Mouse (Mus musculus) limb, embryonic 14.5 days (tissue): Measurements from ENCODE around the gene Ncan. TPM values are rescaled to one million over a fixed set of nuclear protein-coding genes. Genes with fewer than 3 reads are reported as not detected.

ENCODE experiments used
- ATAC-seq: fragments of 200-750 bp; cut with Nextera tagmentation; 2 replicates; pipeline ENCODE4 v1.8.0; 2017; ENCODE audit warnings: low read depth, moderate number of reproducible peaks, moderate TSS enrichment; ENCODE audit not compliant: low FRiP score
- DNase-seq: peaks from one replicate; pipeline ENCODE4 v3.0.0-alpha.2; 2015; ENCODE audit warnings: low spot score
- H3K27ac ChIP-seq: fragments of 300-500 bp; sonication (generic); replicated peaks from 2 replicates; pipeline ENCODE4 v1.5.1; 2014; ENCODE audit warnings: low read depth, mild to moderate bottlenecking, low read length, moderate library complexity, mixed read lengths
- H3K27me3 ChIP-seq: fragments of 300-500 bp; sonication (generic); 2 replicates; pipeline ENCODE4 v1.6.1; 2014; ENCODE audit warnings: low read length, mixed read lengths; ENCODE audit not compliant: control insufficient read depth, insufficient read depth
- H3K36me3 ChIP-seq: fragments of 300-500 bp; sonication (generic); 2 replicates; pipeline ENCODE4 v1.6.1; 2014; ENCODE audit warnings: mild to moderate bottlenecking, low read length, moderate library complexity, mixed read lengths; ENCODE audit not compliant: control insufficient read depth, insufficient read depth
- H3K4me1 ChIP-seq: fragments of 300-500 bp; sonication (generic); 2 replicates; pipeline ENCODE4 v1.6.1; 2014; ENCODE audit warnings: antibody characterized with exemption, low read length, mixed read lengths; ENCODE audit not compliant: control insufficient read depth, insufficient read depth
- H3K4me2 ChIP-seq: fragments of 300-500 bp; sonication (generic); replicated peaks from 2 replicates; pipeline ENCODE4 v1.6.1; 2014; ENCODE audit warnings: low read depth, mild to moderate bottlenecking, low read length, moderate library complexity; ENCODE audit not compliant: severe bottlenecking
- H3K4me3 ChIP-seq: fragments of 300-500 bp; sonication (generic); replicated peaks from 2 replicates; pipeline ENCODE4 v1.5.1; 2014; ENCODE audit warnings: low read length
- H3K9ac ChIP-seq: fragments of 300-500 bp; sonication (generic); 2 replicates; pipeline ENCODE4 v1.6.1; 2014; ENCODE audit warnings: mild to moderate bottlenecking, low read depth, low read length, moderate library complexity; ENCODE audit not compliant: severe bottlenecking
- H3K9me3 ChIP-seq: fragments of 300-500 bp; sonication (generic); 2 replicates; pipeline ENCODE4 v1.6.1; 2016; ENCODE audit warnings: low read length; ENCODE audit not compliant: control insufficient read depth
- POLR2A ChIP-seq: fragments of 200-500 bp; IDR thresholded peaks from 2 replicates; pipeline ENCODE4 v1.8.0; 2012; ENCODE audit warnings: inconsistent platforms, mild to moderate bottlenecking, moderate library complexity, borderline replicate concordance; ENCODE audit not compliant: insufficient read depth, insufficient read length; ENCODE audit errors: extremely low read depth
- WGBS: fragments of 180-500 bp; shearing (Covaris S2); extraction: QIAGEN DNeasy Blood & Tissue Kit; methylation state at CpG from one replicate; pipeline ENCODE4 v1.1.7; 2014; 5-methylcytosine and 5-hydroxymethylcytosine counted together
- polyA plus RNA-seq, 2 experiments: library from polyadenylated mRNA; depleted of rRNA in 1 of 2; stranded (reverse) in 1 of 2; unstranded in 1 of 2; fragments of >200 nt; fragmentation: Nextera tagmentation in 1 of 2; extraction: Ambion mirVana in 1 of 2; gene quantifications; 2 replicates each; pipeline versions ENCODE4 v1.2.1 to v1.2.3; 2012 to 2014

Gene Ncan
- polyA plus RNA-seq, 2 experiments, result 0.25 to 0.59 TPM

DNA sequence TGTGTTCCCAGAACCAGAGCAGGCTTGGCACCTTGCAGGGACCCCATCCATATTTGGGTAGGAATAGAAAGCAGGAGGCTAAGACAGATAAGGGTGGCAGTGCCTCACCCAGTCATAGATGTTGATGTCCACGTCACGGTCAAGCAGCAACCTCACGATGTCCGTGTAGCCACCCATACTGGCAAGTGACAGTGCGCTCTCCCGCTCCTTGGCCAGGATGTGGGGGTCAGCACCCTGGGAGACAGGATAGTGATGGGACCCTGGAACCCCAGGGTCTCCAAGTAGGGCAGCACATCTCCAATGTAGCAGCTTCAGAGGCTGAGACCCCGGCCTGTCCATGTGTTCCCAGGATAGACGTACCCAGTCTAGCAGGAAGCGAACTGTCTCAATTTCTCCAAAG is 14.3 kb upstream of the Ncan start:
- Histone ChIP-seq H3K4me1 (peaks cover 12% of the 10 kb centered on the region), H3K4me3 (no peak overlapping the region), H3K36me3 (peaks cover 46% of the 10 kb centered on the region), H3K27ac (no peak overlapping the region), H3K27me3 (no peaks in the 10 kb centered on the region), H3K9ac (no peak overlapping the region), H3K9me3 (no peaks in the 10 kb centered on the region), H3K4me2 (no peak overlapping the region)
- TF ChIP-seq POLR2A, result no peak
- ATAC-seq (no peak), DNase-seq (no peak)
- 96% methylated on average over 9 of the region's 9 CpGs for WGBS

DNA sequence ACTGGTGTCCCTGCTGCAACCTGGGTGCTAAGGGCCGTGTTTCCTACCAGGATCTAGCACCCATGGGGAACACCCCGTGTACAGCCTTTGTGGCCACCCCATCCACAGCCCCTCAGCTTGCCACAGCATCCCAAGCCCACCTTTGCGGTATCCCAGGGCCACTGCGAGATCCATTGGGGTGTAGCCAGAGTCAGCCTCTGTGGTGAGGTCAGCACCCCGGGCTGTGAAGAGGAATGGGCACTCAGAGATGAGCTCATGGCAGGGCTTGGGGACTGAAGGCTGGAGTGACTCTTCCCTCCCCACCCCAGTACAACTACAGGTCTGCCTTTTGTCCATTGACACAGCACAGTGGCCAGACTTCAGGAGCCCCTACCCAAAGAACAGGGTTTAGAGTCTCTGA is 13.4 kb upstream of the Ncan start:
- Histone ChIP-seq H3K9ac (no peak overlapping the region), H3K4me2 (no peak overlapping the region), H3K9me3 (no peaks in the 10 kb centered on the region), H3K27me3 (no peaks in the 10 kb centered on the region), H3K4me1 (peaks cover 12% of the 10 kb centered on the region), H3K27ac (no peak overlapping the region), H3K36me3 (peaks cover 46% of the 10 kb centered on the region), H3K4me3 (no peak overlapping the region)
- no peak for TF ChIP-seq POLR2A
- DNase-seq, result no peak
- WGBS, result 92% methylated on average over 4 of the region's 5 CpGs
- ATAC-seq, result no peak

DNA sequence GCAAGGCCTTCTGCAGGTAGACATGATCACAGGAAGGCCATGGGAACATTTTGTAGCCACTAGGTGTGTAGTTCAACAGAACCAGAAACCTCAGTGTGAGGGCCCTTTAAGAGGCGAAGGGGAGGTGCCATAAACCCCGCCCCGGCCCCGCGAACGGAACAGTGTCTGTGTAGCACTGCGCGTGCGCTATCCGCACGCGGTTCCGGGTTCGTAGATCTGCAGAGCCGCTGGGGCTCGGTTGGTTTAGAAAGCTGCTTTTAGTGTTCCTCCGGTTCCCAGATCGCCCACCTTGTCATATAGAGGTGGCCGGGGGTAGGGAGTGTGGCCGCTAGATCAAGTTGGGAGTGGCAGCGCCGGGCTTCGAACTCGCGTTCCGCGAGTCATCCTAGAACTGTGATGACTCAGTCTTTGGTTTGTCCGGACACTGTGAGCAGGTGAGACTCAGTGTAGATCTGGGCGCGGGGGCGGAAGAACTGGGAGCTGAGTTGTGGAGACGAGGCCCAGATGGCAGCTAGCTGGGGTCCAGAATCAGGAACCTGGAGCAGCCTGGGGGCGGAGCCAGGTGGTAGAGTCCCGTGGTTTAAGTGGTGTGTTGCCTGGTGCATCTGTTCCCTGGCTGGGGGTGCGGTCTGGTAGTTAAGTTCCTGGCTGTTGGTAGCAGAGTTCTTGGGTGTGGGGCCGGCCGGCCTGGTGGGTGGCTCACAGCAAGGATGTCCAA is 10.7 kb upstream of the Ncan start, which contains the start of gene Nr2c2ap:
TSS of gene Nr2c2ap (plus strand) at position 168 of the 718 bp plus-strand sequence.
- Histone ChIP-seq H3K4me3 (peak within 1 kb of the TSS; percentile 73), H3K36me3 (peaks cover 41% of the 10 kb centered on the region), H3K4me1 (0 out of 2 replicates have a peak, but pooled peaks cover 6% of the 10 kb centered on the region), H3K4me2 (peak within 1 kb of the TSS; percentile 82), H3K9me3 (no peaks in the 10 kb centered on the region), H3K27ac (no peak within 1 kb of the TSS), H3K9ac (peak within 1 kb of the TSS; percentile 61), H3K27me3 (no peaks in the 10 kb centered on the region)
- DNase-seq (peak; percentile 90), ATAC-seq (peak; percentile 88)
- WGBS, result 1% methylated on average over 35 of the region's 37 CpGs
- TF ChIP-seq POLR2A, result peak; percentile 36; the same call in 1 of the 2 replicates

DNA sequence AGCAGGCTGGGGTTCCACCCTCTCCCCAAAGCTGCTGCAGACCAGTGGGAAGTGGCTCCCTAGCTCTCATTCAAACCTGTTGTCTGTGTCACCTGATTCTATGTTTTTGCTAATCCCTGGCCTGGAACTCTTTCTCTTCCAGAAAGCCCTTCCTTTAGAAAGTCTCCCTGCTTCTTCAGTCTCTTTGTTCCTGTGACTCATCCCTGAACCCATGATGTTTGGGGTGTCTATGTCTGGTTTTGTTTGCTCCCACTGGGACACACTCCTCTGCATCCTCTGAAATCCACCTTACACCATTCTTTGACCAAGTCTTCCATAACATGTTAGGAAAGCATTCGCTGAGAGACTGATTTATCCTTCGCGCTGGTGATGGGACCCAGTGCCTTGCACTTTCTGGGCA is 9.4 kb upstream of the Ncan start:
- 80% methylated on average over 3 of the region's 3 CpGs for WGBS
- no peak for ATAC-seq
- 0 out of 2 replicates have a peak, but pooled peaks cover 6% of the 10 kb centered on the region for H3K4me1 ChIP-seq

DNA sequence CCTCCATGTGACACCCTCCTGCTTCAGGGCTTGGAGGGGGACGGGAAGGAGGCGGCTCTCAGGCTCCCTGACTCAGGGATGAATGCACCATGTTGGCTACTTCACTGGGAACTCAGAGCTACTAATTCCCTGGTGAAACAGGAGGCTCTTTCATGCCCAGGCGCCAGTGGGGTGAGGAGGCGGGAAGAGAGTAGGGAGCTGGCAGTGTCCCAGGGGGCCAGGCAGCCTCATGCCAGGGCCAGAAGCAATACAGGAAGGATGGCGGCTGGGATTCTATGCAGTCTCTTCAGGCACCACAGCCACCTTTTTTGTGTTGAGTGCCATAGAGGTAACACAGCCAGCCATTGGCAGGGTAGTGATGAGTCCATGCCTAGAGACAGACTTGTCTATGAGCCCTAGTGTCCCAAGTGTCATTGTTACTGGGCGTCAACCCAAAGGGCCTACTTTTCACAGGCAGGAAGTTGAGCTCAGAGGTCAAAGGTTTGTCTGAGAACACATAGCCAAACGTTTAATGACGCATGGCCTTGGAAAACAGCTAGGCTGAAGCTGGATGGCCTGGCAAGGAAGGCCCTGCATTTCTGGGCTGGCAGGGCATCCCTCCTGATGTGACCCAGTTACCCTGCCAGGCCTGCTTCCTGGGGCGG is 8.8 kb upstream of the Ncan start:
- ATAC-seq, result no peak
- WGBS, result 71% methylated on average over 9 of the region's 9 CpGs

More for the DNA sequence above, 9.4 kb upstream of the Ncan start:
- H3K4me3 ChIP-seq, result no peak overlapping the region
- peaks cover 29% of the 10 kb centered on the region for H3K36me3 ChIP-seq
- TF ChIP-seq POLR2A, result no peak
- H3K9me3 ChIP-seq, result no peaks in the 10 kb centered on the region
- no peak for DNase-seq
- H3K27me3 ChIP-seq, result no peaks in the 10 kb centered on the region
- H3K4me2 ChIP-seq, result no peak overlapping the region
- peak overlapping the region; percentile 19; the same call in 1 of the 2 replicates for H3K27ac ChIP-seq
- H3K9ac ChIP-seq, result no peak overlapping the region

More for the DNA sequence above, 8.8 kb upstream of the Ncan start:
- Histone ChIP-seq H3K4me1 (0 out of 2 replicates have a peak, but pooled peaks cover 6% of the 10 kb centered on the region), H3K27me3 (no peaks in the 10 kb centered on the region), H3K9me3 (no peaks in the 10 kb centered on the region), H3K27ac (peak overlapping the region; percentile 19; the same call in 1 of the 2 replicates), H3K4me2 (no peak overlapping the region), H3K4me3 (no peak overlapping the region), H3K9ac (no peak overlapping the region), H3K36me3 (peaks cover 23% of the 10 kb centered on the region)
- TF ChIP-seq POLR2A, result no peak
- no peak for DNase-seq
